Mouse (Mus musculus): ENCODE data around the gene Abcc8. TPM values are rescaled to one million over a fixed set of nuclear protein-coding genes. Genes with fewer than 3 reads are reported as not detected.

The Abcc8 gene
- total RNA-seq, 2 experiments from 2014 or later, result 0.76 to 9.4 TPM

DNA sequence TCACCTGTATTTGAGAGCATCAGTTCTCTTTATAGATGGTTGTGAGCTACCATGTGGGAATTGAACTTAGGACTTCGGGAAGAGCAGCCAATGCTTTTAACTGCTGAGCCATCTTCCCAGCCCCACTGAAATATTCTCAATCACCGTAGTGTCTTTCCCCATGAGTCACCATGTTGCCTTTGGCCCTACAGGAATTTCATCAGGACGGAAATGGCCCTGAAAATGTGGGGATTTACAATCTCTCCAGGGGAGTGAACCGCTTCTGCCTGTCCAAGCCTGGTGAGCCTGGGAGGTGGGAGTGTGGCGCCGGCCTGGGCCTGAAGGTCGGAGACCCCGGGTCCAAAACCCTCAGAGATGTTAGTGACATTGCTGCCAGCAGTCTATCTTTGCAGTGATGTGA, 119.1 kb downstream of the Abcc8 start:
- DNase-seq (ENCODE audit: low spot score in 2 of 2), result no peak

DNA sequence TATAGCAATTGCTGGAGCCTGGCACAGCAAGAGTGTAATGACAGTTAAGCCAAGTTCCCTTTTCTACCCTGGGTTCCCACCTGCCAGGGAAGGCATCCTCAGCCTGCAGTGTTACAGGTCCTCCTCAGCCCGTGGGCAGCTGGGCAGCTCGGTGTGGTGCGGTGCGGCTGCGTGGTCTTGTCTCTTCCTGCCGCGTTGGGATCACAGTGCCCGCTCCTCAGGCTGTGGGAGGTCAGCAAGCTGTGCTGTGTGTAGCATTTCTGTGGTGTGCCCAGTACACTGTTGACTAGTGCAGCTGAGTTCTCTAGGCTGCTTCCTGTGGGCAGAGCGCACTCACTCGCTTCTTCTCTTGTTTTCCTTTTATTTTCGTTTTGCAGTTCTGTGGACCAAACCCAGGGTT, 121.0 kb downstream of the Abcc8 start:
- DNase-seq (ENCODE audit: low spot score in 2 of 2), result no peak

Other genes with a start within 250 kb of the Abcc8 start
- gene Abcc6, start 149.7 kb downstream of the Abcc8 start, total RNA-seq (2021), result 1 to 10 TPM; 1.5 to 7.2 TPM
- 10 to 100 TPM; 53.4 to 57.7 TPM for gene Nomo1, start 146.3 kb downstream of the Abcc8 start, total RNA-seq (2021)
- gene Kcnj11, start 79.3 kb downstream of the Abcc8 start, total RNA-seq (2021), result 1 to 10 TPM; 2.3 to 2.8 TPM
- gene Ush1c, start 58.5 kb upstream of the Abcc8 start, total RNA-seq (2021), result 10 to 100 TPM in 1 of 2 experiments, 1 to 10 TPM in 1; 1.6 to 11.5 TPM
- gene Otog, start 61.0 kb upstream of the Abcc8 start, total RNA-seq (2021), result not detected
- 1 to 10 TPM in 1 of 2 experiments, under 1 TPM in 1; 0.48 to 1.6 TPM for gene Myod1, start 196.4 kb upstream of the Abcc8 start, total RNA-seq (2021)
- 1 to 10 TPM; 1.0 to 3.0 TPM for gene Kcnc1, start 216.5 kb upstream of the Abcc8 start, total RNA-seq (2021)

Data from adrenal gland, postnatal 4 days (tissue).